Mouse (Mus musculus): ENCODE data around the gene Rps15. TPM values are rescaled to one million over a fixed set of nuclear protein-coding genes. Genes with fewer than 3 reads are reported as not detected.
A peak's percentile ranks its signal among the peaks of the same experiment; 100 is the strongest.

The Rps15 gene
- total RNA-seq, 2 experiments from 2014 or later = 703 to 778 TPM

DNA sequence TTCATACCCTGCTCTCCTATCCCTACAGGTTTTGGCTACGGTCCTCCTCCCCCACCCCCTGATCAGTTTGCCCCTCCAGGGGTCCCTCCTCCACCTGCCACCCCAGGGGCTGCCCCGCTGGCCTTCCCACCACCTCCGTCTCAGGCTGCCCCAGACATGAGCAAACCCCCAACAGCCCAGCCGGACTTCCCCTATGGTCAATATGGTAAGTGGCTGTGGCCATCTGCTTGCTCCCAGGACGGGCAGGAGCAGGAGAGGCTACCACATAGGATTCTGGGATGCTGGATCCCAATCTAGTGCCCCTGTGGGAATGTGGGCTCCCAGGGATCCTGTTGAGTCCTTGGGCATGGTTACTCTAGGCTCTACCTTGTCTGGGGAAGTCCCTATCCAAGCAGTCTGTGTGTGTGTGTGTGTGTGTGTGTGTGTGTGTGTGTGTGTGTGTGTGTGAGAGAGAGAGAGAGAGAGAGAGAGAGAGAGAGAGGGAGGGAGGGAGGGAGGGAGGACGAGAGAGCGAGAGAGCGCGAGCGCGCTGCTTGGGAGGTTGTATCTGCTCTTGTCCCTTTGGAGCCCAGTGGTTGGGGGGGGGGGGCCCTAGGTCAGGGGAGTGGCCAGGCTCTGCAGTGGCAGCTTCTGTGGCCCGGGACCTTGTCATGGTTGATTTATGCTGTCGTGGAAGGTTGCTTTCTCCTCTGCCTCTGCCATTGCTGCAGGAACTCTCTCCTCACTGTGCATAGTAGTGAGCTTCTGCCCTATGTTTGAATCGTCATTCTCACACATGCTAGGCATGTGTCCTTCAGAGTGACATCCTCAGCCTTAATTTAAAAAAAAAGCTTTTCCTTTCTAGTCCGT, 6.8 kb upstream of the Rps15 start:
- DNase-seq (ENCODE audit: low spot score) = no peak

DNA sequence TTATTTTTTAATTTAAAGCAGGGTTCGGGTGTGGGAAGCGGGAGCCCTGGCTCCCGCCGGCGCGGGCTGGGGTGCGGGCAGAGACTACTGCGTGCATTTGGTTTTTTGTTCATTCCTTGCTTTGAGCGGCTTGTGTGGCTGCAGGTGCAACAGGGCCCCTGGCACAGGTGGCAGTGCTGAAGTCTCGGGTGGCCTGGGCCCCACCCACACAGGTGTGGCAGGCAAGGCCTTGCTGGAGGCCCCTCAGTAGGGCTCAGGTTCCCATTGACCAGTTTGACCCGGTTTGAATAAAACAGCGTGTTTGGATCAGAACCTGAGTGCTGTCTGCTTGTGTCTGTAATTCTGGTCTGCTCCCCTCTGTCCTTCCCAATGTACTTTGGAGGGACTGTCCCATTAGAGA, 4.2 kb upstream of the Rps15 start:
- DNase-seq (ENCODE audit: low spot score) = no peak

DNA sequence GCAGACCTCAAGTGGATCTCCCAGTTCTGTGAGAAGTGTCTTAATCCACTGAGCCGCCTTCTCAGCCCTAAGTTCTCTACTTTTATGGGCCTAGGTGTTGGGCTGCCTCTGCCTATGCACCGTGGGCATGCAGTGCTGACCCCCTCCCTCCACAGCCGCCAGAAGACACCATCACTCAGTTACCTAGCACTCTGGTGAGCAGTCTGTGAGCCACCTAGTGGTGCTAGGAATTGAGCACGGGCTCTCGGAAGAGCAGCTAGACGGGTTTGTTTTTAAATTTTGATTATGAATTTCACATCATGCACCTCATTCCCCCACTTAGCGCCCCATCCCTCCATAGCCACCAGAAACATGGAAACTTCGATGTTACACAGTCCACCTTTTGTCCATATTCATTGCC, 3.6 kb upstream of the Rps15 start:
- no peak for DNase-seq (ENCODE audit: low spot score)

DNA sequence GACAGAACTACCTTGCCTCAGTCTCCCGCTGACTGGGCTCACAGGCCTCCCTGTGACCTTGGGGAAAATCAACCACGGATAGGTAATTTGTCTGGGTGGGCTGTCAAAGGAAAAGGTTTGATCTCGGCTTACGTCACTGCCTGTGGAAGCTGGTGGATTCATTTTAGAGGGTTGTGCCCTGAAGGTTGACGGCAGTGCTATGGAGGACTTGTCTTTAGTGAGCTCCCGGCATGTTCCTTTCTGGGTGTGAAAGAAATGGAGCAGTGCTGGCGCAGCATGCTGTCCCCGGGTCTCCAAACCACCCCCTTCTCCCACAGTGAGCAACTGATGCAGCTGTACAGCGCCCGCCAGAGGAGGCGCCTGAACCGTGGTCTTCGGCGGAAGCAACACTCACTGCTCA, 1.1 kb downstream of the Rps15 start:
- DNase-seq (ENCODE audit: low spot score) = no peak

DNA sequence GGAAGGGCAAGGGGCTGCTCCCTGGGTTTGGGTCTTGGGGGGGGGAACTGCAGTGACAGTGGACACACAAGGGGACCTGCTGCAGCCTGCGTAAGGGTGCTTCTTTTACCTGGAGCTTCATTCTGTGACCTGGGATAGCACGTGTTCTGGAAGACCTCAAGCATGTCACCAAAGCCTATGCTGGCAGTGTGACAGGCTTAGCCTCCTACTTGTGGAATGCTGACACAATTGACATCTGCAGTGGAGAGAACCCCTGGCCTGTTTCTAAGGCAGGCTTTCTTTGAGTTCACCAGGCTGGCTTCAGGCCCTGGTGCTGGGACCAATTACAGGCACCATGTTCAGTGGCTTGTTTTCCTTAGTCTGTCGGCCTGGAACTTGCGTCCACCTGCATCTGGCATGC, 2.1 kb downstream of the Rps15 start:
- DNase-seq (ENCODE audit: low spot score) = no peak

DNA sequence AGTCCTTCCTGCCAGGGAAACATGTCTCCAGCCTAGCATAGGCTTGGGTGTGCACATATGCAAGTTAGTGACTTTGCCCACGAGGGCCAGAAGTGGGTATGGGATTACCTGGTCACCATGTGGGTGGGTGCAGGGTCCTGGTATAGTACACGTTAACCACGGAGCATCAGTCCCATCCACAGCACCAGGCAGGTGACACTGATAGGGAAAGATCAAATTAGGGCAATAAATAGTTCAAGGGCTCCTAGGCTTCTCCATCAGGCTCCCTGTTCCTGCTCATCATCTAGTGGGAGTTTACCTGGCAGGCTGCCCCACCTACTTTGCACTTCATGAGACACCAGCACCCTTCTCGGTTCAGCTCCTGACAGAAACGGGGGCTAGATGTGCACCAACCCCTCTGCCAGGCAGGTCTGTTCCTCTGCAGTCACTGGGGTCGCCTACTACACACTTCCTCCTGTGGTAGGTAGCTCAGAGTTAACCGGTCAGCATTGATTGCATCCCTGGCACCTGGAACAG, 2.6 kb downstream of the Rps15 start:
- no peak for DNase-seq (ENCODE audit: low spot score)

DNA sequence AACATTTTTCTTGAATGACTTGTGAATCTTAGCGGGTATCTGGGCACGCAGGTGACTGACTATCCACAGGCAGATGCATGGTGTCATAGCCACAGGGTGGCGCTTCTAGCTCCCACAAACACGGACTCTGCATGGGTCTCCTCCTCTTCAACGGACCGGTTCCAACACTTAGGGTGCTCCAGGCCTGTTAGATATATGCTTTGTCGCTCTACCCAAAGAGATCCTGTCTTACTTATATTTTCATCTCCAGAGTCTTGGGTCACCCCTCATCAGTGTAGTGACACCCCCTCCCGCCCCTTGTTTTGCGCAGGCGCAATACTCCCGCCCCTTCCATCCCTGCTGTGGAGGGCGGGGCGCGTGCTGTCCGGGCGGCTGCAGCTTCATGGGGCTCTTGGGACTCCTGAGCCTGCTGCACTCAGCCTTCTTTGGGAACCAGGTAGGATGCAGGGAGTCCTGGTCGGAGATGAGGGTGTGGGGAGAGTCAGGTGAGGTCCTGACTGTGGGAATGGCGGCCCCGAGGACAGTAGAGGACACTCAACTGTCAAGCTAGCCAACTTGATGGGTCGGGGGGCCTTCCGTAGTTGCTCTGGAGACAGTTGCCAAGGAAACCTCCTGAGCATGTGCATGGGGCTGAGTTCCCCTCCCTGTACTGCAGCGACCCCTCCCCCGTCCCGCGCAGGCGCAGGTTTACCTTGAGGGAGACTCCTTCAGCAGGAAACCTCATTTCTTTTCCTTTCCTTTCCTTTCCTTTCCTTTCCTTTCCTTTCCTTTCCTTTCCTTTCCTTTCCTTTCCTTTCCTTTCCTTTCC, 3.6 kb downstream of the Rps15 start, which contains the start of gene Apc2:
Gene Apc2 (plus strand): TSS at position 360 of the 808 bp plus-strand sequence.
- DNase-seq (ENCODE audit: low spot score) = peak; percentile 74

DNA sequence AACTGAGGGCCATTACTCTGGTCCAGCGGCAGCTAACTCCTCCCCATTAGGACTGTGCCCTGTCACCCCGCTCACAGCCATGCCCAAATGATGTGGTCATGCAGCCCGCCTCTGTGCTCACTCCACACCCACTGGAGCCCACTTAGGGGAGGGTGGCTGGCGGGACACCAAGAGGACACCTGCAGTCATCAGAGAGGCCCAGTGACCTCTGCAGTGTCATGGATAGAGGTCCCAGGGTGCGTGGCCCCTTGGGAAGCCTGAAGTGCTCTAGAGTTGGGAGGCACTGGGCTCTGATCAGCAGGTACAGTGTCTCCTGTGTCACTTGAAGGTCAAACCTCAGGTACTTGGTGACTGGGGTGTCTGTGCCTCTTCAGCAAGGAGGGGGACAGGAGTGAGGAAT, 4.6 kb downstream of the Rps15 start:
- no peak for DNase-seq (ENCODE audit: low spot score)

DNA sequence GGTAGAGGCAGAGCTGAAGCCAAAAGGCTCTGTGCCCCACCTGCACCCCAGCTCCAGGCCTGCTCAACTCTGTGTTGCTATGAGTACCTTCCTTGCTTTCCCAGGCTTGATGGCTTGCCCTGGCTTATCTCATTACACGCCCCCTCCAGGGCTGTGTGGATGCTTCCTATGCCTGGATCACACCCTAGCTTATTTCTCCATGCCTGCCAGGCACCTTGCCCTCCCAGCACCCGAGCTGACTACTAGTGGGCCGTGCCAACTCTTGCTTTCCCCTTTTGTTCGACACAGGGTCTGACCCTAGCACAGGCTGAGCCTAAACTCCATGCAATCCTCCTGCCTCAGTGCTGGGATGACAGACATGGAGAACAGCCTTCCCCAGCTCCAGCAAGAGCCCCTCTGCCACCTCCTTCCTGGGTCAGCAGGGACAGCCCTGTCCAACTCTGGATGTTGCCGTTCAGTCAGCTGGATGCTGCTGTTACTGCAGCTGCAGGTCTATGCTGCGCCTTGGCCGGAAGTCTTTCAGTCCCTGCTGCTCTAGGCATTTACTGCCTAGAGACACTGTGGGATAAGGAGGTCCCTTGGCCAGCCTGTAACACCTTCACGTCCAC, 5.4 kb downstream of the Rps15 start:
- DNase-seq (ENCODE audit: low spot score) = no peak

DNA sequence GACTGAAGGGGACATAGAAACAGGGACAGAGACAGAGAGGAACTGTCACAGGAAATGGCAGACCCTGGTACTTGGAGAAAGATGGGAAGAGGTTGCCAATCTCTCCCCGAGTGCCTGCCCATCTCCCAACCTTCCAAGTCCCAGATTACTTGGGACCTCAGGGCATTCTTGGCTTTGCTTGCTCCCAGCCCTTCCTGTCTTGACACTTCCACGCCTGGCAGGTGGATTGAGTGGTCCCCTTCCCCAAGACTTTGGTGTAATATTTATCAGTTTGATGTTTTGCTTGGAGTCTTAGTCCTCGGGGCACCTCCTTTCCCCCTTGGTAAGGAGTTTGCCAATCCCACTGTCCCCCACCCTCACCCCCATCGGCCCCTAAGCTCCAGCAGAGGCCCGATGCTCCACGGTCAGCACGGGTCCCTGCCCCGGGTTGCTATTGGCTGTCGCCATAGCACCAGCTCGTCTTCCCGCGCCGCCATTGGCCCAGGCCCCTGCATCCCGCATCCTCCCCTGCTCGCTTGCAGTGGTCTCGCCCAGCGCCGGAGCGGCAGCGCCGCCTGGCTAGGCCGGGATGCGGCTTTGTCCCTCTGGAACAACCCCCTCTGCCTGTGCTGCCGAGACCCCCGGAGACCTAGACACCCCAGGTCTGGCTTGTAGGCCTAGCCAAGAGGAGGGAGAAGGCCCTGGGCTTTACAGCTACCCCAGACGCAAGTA, 6.5 kb downstream of the Rps15 start:
- DNase-seq (ENCODE audit: low spot score) = no peak

DNA sequence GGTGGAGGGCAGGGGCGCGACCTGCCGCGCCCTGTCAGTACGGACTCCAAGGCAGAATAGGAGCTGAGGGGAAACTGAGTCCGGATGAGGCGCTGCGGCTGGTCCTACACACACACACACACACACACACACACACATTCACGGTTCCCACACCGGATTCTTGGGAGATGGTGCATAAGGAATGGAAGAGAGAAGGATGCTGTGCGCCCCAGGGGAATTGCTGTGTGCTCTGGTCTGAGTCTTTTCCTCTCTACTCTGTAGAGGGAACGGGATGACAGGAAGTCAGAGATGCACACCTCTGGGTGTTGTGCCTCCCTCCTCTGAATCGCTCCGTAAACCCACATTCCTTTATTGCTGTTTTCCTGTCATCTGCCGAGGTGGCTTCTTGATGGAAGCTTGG, 7.0 kb downstream of the Rps15 start:
- no peak for DNase-seq (ENCODE audit: low spot score)

DNA sequence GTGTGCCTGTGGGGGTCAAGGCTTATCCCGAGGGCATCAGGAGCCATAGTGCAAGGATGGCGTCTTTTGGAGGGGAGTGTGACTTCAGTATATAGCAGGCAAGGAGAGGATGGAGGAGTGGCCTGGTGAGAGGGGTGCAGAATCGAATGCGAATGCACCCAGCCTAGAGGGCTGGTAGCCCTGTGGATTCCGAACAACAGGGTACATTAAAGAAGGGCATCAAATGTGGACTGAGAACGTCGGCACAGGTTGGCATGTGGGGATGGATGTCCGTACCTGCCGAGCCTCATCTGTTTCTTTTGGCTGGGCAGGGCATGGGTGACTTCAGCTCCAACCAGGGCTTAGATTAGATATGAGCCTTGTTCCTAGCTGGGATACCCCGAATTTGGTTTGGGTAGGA, 7.6 kb downstream of the Rps15 start:
- no peak for DNase-seq (ENCODE audit: low spot score)

DNA sequence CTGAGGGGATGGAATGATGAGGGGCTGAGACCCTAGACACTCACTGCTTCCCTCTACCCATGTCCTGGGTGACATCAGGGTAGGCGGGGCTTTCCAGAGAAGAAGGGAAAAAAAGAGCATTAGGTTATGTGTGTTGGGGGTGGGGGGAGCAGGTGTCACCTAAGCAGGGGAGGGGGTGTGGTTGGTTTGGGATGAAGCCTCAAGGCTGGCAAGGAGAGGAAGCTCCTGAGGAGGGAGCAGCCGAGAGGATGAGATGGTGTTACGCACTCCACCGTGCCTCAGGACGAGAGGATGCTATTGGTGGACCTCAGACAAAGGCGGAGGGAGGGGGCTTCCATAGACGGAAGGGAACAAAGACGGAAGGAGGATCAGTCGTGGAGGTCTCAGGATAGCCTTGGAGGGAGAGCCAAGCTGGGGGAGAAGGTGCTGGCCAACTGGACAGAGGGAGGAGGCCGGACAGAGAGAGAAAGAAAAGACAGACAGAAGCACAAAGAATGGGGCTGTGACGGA, 8.5 kb downstream of the Rps15 start:
- no peak for DNase-seq (ENCODE audit: low spot score)

DNA sequence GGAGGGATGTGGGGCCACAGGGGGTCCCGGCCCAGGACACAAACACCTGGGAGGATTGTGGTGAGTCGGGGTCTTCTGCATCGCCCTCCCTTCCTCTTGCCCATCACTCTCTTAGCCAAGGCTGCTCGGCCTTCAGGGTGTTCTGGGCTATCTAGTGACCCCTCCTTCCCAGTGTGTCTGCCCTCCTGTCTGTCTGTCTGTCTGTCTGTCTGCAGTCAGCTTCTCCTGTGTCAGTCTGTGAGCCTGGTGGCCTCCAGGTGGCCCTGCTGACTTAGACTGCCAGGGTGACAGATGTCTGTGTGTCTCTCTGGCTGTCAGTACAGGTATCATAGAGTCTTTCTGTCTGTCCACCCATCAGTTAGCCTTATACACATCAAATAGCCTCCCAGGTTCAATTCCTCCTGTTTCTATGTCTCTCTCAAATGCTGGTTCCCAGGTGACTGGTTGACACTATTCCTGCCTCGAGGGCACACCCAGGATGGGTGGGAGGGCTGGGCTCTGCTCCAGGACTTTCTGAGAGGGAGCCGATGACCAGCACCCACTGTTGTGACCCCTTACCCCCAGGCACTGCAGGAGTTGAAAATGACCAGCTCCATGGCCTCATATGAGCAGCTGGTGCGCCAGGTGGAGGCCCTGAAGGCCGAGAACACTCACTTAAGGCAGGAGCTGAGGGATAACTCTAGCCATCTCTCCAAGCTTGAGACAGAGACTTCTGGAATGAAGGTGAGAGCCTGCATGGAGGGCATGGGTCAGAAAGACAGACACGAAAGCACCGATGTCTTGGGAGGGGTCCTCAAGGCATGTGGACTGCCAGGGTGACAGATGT, 9.2 kb downstream of the Rps15 start:
- DNase-seq (ENCODE audit: low spot score) = no peak

DNA sequence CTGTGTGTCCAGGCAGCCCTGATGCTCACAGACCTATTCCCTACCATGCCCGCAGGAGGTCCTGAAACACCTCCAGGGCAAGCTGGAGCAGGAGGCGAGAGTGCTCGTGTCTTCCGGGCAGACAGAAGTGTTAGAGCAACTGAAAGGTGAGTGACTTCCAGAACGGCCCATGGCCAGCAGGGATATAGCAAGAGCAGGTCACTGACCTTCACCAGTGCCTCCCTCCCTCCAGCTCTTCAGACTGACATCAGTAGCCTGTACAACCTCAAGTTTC, 9.8 kb downstream of the Rps15 start:
- DNase-seq (ENCODE audit: low spot score) = no peak

DNA sequence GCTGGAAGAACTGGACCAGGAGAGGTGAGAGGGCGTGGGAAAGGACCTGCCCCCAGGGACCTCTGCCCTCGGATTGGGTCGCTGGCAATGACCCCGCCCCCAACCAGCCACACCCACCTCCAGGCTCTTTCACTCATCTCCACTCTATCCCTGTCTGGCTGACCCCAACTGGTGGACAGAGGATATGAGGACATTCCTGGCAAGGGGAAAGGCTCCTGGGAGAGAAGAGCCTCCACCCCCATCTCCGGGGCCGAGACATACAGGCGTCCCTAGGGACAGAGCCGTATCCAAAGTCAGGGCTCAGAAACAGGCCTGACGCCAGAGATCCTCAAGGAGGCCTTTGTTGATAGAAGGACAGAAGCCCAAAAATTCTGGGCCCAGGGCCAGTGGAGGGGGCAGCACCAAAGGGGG, 10.2 kb downstream of the Rps15 start:
- peak; percentile 83 for DNase-seq (ENCODE audit: low spot score)

DNA sequence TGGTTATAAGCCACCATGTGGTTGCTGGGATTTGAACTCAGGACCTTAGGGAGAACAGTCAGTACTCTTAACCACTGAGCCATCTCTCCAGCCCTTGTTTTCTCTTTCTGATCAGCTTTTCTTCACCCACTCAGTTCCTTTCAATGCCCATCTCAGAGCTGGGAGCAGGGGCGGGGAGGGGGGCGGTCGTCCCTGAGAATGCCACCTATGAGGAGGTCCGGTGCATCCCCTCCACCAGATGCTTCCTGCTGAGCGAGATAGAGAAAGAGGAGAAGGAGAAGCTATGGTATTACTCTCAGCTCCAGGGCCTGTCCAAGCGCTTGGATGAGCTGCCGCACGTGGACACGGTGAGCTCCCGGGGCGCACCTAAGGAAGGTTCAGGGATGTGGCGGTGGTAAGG, 12.2 kb downstream of the Rps15 start:
- DNase-seq (ENCODE audit: low spot score) = no peak

DNA sequence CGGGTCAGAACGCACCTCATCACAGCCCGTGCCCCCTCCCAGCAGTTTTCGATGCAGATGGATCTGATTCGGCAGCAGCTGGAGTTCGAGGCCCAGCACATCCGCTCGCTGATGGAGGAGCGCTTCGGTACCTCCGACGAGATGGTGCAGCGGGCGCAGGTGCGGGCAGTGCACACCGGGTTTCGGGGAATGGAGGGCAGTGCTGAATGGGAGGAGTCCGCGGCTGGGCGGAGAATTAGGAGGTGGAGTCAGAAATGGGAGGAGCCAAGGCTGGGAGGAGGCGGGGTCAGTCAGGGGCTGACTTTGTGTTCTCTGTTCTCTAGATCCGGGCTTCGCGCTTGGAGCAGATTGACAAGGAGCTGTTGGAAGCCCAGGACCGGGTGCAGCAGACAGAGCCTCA, 12.6 kb downstream of the Rps15 start:
- no peak for DNase-seq (ENCODE audit: low spot score)

DNA sequence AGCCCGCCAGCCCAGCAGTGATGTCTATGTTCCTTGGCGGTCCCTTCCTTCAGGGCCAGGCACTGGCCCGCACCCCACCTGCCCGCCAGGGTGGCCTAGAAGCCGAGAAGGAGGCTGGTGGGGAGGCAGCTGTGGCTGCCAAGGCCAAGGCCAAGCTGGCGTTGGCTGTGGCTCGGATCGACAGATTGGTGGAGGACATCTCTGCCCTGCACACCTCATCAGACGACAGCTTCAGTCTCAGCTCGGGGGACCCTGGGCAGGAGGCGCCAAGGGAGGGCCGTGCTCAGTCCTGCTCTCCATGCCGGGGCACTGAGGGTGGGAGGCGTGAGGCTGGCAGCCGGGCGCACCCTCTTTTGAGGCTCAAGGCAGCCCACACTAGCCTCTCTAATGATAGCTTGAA, 19.3 kb downstream of the Rps15 start:
- no peak for DNase-seq (ENCODE audit: low spot score)

All from gastrocnemius, adult 18-20 months (tissue).